Mouse (Mus musculus) olfactory bulb, adult 2 months (tissue): ENCODE measurements around the gene Rnf183.

Experiments used
- CTCF ChIP-seq: fragments of 200-500 bp; IDR thresholded peaks from 2 replicates; pipeline ENCODE4 v1.5.1; 2012; ENCODE audit warnings: low read depth, mild to moderate bottlenecking, low read length, moderate library complexity; ENCODE audit not compliant: insufficient read depth
- POLR2A ChIP-seq: fragments of 200-500 bp; IDR thresholded peaks from 2 replicates; pipeline ENCODE4 v1.6.1; 2012; ENCODE audit warnings: mild to moderate bottlenecking, low read depth, low read length, moderate library complexity; ENCODE audit not compliant: insufficient read depth

DNA sequence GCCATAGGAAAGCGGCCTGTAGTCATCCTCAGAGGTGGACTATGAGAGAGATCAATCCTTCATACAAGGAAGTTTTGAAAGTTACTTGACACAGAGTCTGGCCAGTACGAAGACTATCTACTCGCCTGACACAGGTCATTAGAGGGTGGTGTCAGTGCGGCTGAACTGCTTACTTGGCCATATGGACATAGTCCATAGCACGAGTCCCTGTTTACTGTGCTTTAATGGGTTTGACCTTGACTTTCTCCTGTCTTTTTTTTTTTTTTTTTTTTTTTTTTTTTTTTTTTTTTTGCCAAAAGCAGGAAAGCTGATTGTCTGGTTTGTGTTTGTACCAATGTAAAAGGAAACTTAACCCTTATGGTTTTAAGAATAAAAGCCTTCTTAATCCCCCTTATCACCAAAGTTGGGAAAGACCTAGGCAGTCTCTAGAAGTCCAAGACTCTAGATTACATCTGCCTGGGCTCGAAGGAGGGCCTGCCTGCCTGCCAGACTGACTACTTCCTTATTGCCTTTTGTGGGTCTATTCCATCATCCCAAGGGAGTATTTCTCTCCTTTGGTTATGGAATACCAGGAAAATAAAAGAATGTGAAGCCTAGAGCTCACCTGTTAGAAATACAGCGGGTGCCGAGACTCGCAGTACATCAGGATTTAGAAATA lies 55.2 kb downstream of the Rnf183 start:
- no peak for TF ChIP-seq CTCF
- TF ChIP-seq POLR2A = no peak
